Mouse (Mus musculus) myocyte (in vitro differentiated cells): ENCODE data around the gene Limd1.

Experiments used
- MAX ChIP-seq: IDR thresholded peaks from one replicate; pipeline ENCODE4 v1.6.1; 2011; ENCODE audit warnings: low read depth, mild to moderate bottlenecking, control low read depth
- MYOD1 ChIP-seq, 3 experiments: IDR thresholded peaks; one replicate each; pipeline ENCODE4 v1.6.1; 2011; ENCODE audit warnings: control low read depth in 2 of 3, low read depth in 2 of 3, mild to moderate bottlenecking in 2 of 3, moderate library complexity in 1 of 3; ENCODE audit not compliant: insufficient read length in 2 of 3, control insufficient read depth in 1 of 3
- MYOG ChIP-seq, 3 experiments: IDR thresholded peaks; one replicate each; pipeline ENCODE4 v1.6.1; 2011; ENCODE audit warnings: control low read depth in 2 of 3, low read depth in 2 of 3, mild to moderate bottlenecking in 2 of 3; ENCODE audit not compliant: insufficient read length in 2 of 3, control insufficient read depth in 1 of 3, insufficient read depth in 1 of 3
- POLR2A ChIP-seq: IDR thresholded peaks from one replicate; pipeline ENCODE4 v1.6.1; 2011; ENCODE audit warnings: low read depth, mild to moderate bottlenecking, control low read depth, moderate library complexity; ENCODE audit not compliant: insufficient read length
- POLR2AphosphoS2 ChIP-seq: IDR thresholded peaks from one replicate; pipeline ENCODE4 v1.6.1; 2011; ENCODE audit warnings: low read depth, control low read depth; ENCODE audit not compliant: insufficient read length
- TCF12 ChIP-seq: IDR thresholded peaks from one replicate; pipeline ENCODE4 v1.6.1; 2011; ENCODE audit warnings: mild to moderate bottlenecking, control low read depth; ENCODE audit not compliant: poor library complexity, insufficient read depth, severe bottlenecking
- TCF3 ChIP-seq: IDR thresholded peaks from one replicate; pipeline ENCODE4 v1.6.1; 2011; ENCODE audit warnings: low read depth, control low read depth; ENCODE audit not compliant: insufficient read length
- USF1 ChIP-seq: IDR thresholded peaks from one replicate; pipeline ENCODE4 v1.6.1; 2011; ENCODE audit warnings: low read depth, mild to moderate bottlenecking, control low read depth, moderate library complexity

GRCm38 (mm10) chr9:123512482-123512881, 34.0 kb downstream of the Limd1 start:
- TF ChIP-seq POLR2A, result no peak
- TF ChIP-seq MYOG (IDR thresholded peaks at IDR 0.05; ENCODE audit: control insufficient read depth in 1 of 3, insufficient read depth in 1 of 3, insufficient read length in 2 of 3, low read depth in 2 of 3), result no peak
- no peak for TF ChIP-seq MAX
- TF ChIP-seq TCF12, result no peak
- TF ChIP-seq TCF3, result no peak
- no peak for TF ChIP-seq MYOD1 (IDR thresholded peaks at IDR 0.05; ENCODE audit: control insufficient read depth in 1 of 3, insufficient read length in 2 of 3, low read depth in 2 of 3)
- TF ChIP-seq USF1, result no peak
- no peak for TF ChIP-seq POLR2AphosphoS2
